Mouse (Mus musculus) hindbrain, embryonic 12.5 days (tissue): ENCODE data around the gene 2900026A02Rik. TPM values are rescaled to one million over a fixed set of nuclear protein-coding genes. Genes with fewer than 3 reads are reported as not detected.

Experiments used
- ATAC-seq: fragments of 200-750 bp; cut with Nextera tagmentation; 2 replicates; pipeline ENCODE4 v1.8.0; 2017; ENCODE audit warnings: moderate TSS enrichment; ENCODE audit not compliant: low FRiP score
- H3K27ac ChIP-seq: fragments of 300-500 bp; sonication (generic); 2 replicates; pipeline ENCODE4 v1.5.1; 2016; ENCODE audit warnings: mild to moderate bottlenecking
- H3K27me3 ChIP-seq: fragments of 300-500 bp; sonication (generic); 2 replicates; pipeline ENCODE4 v1.6.1; 2016; ENCODE audit warnings: mild to moderate bottlenecking
- H3K36me3 ChIP-seq: fragments of 300-500 bp; sonication (generic); 2 replicates; pipeline ENCODE4 v1.6.1; 2016; ENCODE audit warnings: mild to moderate bottlenecking
- H3K4me1 ChIP-seq: fragments of 300-500 bp; sonication (generic); 2 replicates; pipeline ENCODE4 v1.6.1; 2016
- H3K4me2 ChIP-seq: fragments of 300-500 bp; sonication (generic); replicated peaks from 2 replicates; pipeline ENCODE4 v1.6.1; 2016; ENCODE audit warnings: mild to moderate bottlenecking
- H3K4me3 ChIP-seq: fragments of 300-500 bp; sonication (generic); 2 replicates; pipeline ENCODE4 v1.5.1; 2016; ENCODE audit warnings: mild to moderate bottlenecking
- H3K9ac ChIP-seq: fragments of 300-500 bp; sonication (generic); 2 replicates; pipeline ENCODE4 v1.6.1; 2016; ENCODE audit warnings: mild to moderate bottlenecking, moderate library complexity
- H3K9me3 ChIP-seq: fragments of 300-500 bp; sonication (generic); replicated peaks from 2 replicates; pipeline ENCODE4 v1.6.1; 2016; ENCODE audit warnings: mild to moderate bottlenecking
- WGBS: fragments of 180-500 bp; shearing (Covaris S2); methylation state at CpG from one replicate; pipeline ENCODE4 v1.1.7; 2016; 5-methylcytosine and 5-hydroxymethylcytosine counted together
- polyA plus RNA-seq: library from polyadenylated mRNA; unstranded; fragments of >200 nt; fragmentation: Nextera tagmentation; extraction: Ambion mirVana; gene quantifications from 2 replicates; pipeline ENCODE4 v1.2.1, GENCODE M21; 2016

Gene 2900026A02Rik
- polyA plus RNA-seq, 1 experiment from 2014 or later: 3.6 TPM

DNA sequence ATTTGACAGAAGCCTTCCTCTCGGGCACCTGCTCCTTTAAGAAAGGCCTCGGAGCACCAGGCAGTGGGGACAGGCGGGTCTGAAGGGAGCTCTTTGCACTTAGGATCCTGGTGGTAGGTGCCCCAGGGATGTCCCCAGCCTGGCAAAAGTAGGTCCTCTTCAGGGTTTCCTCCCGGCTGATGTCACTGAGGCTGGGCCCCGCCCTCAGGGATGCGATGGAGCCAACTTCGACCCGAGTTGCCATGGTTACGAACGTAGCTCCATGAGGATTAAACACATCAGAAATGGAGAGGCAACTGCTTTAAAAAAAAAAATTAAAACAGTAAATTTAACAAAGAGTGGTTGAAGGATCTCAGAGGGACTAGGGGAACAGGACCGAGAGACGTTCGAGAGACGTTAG lies 29.1 kb downstream of the 2900026A02Rik start:
- H3K4me1 ChIP-seq: peaks cover 5% of the 10 kb centered on the region
- H3K9ac ChIP-seq: no peak overlapping the region
- 75% methylated on average over 14 of the region's 14 CpGs for WGBS
- no peak overlapping the region for H3K4me3 ChIP-seq
- H3K36me3 ChIP-seq: no peaks in the 10 kb centered on the region
- no peaks in the 10 kb centered on the region for H3K9me3 ChIP-seq
- H3K4me2 ChIP-seq: no peak overlapping the region
- no peak overlapping the region for H3K27ac ChIP-seq
- H3K27me3 ChIP-seq: no peaks in the 10 kb centered on the region
- ATAC-seq: no peak

DNA sequence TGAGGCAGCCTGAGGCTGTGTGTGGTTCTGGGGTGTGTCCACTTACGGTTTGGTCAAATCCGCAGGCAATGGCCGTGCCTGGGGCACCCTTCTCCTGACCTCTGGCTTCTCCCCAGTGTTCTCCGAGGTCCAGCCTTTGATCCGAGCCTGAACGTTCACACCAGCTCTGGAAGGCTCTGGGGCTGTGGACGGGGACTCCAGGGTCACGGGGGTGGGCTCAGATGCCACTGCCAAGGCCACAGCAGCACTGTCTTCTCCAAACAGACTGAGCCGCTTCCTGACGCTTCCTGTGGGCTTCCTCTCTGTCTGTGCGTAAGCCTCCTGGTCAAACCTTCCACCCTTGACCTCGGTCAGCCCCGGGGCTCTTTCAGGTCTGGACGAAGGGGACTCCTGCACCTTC lies 30.5 kb downstream of the 2900026A02Rik start:
- Histone ChIP-seq H3K9me3 (no peaks in the 10 kb centered on the region), H3K36me3 (no peaks in the 10 kb centered on the region), H3K4me1 (peaks cover 5% of the 10 kb centered on the region), H3K27me3 (no peaks in the 10 kb centered on the region), H3K4me3 (no peak overlapping the region), H3K9ac (no peak overlapping the region; the same call in 1 of the 2 replicates), H3K4me2 (no peak overlapping the region), H3K27ac (no peak overlapping the region)
- no peak for ATAC-seq
- WGBS: 73% methylated on average over 14 of the region's 14 CpGs

DNA sequence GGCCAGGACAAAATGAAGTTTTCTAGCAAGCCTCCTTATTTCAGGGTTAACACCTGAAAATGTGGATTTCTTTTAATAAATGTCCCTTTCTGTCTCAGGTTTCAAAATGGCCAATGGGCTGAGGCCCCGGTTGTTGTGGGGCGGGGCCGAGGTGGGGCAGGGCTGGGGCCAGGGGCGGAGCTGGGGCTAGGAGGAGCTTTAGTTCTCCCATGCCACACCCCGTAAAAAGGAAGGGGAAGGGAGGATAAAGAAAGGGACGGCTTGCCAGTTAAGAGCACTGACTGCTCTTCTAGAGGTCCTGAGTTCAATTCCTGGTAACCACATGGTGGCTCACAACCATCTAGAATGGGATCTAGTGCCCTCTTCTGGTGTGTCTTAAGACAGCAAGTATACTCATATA lies 39.6 kb downstream of the 2900026A02Rik start:
- no peak for ATAC-seq
- Histone ChIP-seq H3K9me3 (no peaks in the 10 kb centered on the region), H3K27ac (no peak overlapping the region), H3K27me3 (no peaks in the 10 kb centered on the region), H3K4me2 (no peak overlapping the region), H3K36me3 (no peaks in the 10 kb centered on the region), H3K9ac (no peak overlapping the region), H3K4me3 (no peak overlapping the region), H3K4me1 (peaks cover 14% of the 10 kb centered on the region)
- WGBS: 40% methylated on average over 6 of the region's 6 CpGs

DNA sequence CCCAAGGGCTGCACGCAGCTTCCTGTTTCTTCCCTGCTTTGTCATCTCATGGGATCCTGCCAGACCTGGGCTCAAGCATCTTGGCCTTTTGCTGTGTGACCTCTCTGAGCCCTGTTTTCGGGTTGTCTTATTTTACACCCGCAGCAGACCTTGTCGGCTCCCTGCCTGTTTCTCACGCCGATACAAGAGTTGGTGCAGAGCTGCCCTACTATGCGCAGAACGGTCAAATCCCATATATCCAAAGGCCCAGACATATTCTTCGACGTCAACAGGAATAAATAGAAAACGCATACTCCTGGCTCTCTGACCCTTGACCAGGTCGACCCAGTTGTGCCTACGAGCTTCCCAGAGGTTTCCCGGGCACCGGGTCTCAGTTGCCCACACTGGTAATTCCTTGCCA lies 40.3 kb downstream of the 2900026A02Rik start:
- no peaks in the 10 kb centered on the region for H3K9me3 ChIP-seq
- H3K27me3 ChIP-seq: no peaks in the 10 kb centered on the region
- peak overlapping the region; percentile 15; the same call in 1 of the 2 replicates for H3K4me3 ChIP-seq
- no peak overlapping the region for H3K9ac ChIP-seq
- 80% methylated on average over 15 of the region's 15 CpGs for WGBS
- peaks cover 14% of the 10 kb centered on the region for H3K4me1 ChIP-seq
- peak overlapping the region; percentile 50; the same call in 1 of the 2 replicates for H3K4me2 ChIP-seq
- peak overlapping the region; percentile 80; the same call in 1 of the 2 replicates for H3K27ac ChIP-seq
- no peaks in the 10 kb centered on the region for H3K36me3 ChIP-seq
- ATAC-seq: no peak

DNA sequence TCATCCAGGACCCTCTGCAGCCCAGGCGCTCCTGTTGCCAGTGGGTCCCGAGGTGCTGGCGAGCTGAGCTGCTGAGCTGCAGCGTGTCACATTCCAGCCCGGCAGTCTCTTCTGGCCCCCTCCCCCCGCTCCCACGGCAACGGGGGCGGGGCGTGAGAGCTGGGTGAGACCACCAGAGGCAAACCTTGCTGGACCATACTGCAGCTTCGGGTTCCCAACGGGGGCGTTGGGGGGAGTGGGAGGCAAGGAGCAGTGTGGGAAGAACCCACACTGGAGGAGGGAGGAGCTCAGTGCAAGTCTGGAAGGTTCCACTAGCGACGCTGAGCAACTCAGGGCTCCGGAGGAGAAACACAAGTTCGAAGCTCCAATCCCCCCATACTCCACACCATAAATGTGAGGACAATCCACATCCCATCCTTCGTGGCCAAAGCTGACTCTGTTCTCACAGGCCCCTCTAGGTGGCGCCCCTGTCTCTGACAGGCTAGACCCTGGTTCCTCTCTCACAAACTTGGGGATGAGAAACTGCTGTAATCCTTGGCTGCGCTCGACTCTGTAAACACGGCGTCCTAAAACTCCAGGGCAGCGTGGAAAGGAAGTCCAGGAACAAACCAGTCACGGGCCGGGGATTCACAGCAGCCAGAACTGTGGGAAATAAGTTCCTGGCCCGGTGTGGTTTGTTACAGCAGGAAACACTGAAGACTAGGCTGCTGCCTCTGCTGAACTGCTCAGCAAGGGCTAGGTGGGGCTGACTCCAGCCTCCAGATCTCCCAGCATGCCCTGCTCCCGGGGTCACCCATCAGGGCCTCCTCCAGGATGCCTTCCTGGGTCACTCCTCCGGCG lies 41.0 kb downstream of the 2900026A02Rik start:
- no peaks in the 10 kb centered on the region for H3K36me3 ChIP-seq
- H3K27me3 ChIP-seq: no peaks in the 10 kb centered on the region
- ATAC-seq: peak; percentile 78
- no peaks in the 10 kb centered on the region for H3K9me3 ChIP-seq
- 4% methylated on average over 29 of the region's 30 CpGs for WGBS
- H3K27ac ChIP-seq: peak overlapping the region; percentile 80
- H3K4me1 ChIP-seq: peaks cover 14% of the 10 kb centered on the region
- H3K4me3 ChIP-seq: peak overlapping the region; percentile 15
- H3K4me2 ChIP-seq: peak overlapping the region; percentile 50
- peak overlapping the region; percentile 42; the same call in 1 of the 2 replicates for H3K9ac ChIP-seq

DNA sequence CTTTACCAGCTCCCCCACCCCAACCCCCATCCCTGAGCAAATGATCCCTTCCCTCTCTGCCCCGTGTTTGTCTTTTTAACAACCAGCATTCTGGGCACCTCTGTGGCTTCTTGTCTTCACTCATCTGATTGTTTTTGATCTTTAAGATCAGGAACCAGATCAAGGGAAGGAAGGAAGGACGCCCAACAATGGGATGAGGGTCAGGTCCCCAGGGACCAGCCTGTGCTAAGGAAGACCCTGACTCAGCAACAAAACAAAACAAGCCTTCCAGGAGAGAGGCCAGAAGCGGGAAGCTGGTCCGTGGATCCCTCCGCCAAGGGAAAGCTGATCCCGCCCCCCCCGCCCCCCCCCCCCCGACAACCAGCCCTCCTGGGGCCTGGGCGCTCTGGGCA lies 41.6 kb downstream of the 2900026A02Rik start:
- Histone ChIP-seq H3K27ac (peak overlapping the region; percentile 80), H3K4me3 (peak overlapping the region; percentile 15), H3K9ac (peak overlapping the region; percentile 42; the same call in 1 of the 2 replicates), H3K4me2 (peak overlapping the region; percentile 50), H3K9me3 (no peaks in the 10 kb centered on the region), H3K36me3 (no peaks in the 10 kb centered on the region), H3K4me1 (peaks cover 14% of the 10 kb centered on the region), H3K27me3 (no peaks in the 10 kb centered on the region)
- no peak for ATAC-seq
- 6% methylated on average over 8 of the region's 9 CpGs for WGBS

DNA sequence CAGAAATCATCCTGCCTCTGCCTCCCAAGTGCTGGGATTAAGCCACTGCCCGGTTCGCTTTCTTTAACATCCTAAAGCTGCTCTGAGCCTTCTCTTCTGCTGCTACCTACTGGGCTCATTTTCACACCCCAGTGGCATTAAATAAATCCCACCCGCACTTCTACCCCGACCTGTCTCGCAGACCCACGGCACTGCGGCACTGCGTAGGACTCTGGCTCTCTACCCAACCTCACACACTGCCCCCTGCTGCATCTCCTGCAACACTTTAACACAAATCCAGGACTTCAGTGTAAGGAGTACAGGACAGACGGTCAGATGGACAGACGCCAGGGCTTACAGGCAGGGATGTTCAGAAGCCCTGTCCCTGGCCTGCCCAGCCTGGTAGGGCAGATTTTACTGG lies 45.1 kb downstream of the 2900026A02Rik start:
- no peak for ATAC-seq
- peaks cover 14% of the 10 kb centered on the region for H3K4me1 ChIP-seq
- 93% methylated on average over 10 of the region's 10 CpGs for WGBS

DNA sequence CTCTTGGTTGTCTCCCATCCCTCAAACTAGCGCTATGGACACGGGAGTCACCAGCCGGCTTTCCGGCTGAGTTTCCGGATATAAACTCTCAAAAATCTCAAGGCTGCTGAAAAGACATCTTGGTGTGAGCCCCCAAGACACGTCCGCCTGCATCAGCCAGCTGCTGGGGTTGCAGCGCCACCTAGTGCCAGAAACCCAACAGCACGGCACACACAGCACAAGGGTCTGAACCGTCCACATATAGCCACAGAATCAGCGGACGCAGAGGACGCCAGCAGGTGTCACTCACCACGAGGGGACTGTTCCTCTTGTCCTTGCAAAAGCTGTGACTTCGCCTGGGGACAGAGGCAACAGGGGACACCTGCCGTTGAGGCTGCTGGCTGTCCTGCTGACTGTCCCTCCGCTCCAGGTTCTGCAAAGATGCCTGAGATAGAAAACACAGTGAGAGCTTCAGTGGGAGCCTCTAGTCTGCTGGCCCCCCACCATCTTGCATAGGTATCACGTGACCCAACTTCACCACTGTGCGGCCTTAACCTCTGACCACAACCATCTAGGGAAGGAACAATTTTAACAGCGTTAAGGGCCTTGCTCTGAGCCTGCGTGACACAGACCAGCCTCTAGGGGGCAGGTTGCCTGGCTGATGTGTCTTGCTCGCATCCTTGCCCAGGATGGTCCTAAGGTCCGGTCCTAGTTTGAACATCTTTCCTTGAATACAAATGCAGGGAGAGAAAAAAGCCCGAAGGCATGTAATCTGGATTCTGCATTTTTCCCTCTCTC lies 45.9 kb downstream of the 2900026A02Rik start:
- Histone ChIP-seq H3K4me2 (no peak overlapping the region), H3K4me1 (peaks cover 9% of the 10 kb centered on the region), H3K4me3 (no peak overlapping the region), H3K9ac (no peak overlapping the region), H3K9me3 (no peaks in the 10 kb centered on the region), H3K27me3 (no peaks in the 10 kb centered on the region), H3K27ac (no peak overlapping the region), H3K36me3 (no peaks in the 10 kb centered on the region)
- ATAC-seq: no peak
- WGBS: 45% methylated on average over 24 of the region's 24 CpGs

More for the DNA sequence above, 45.1 kb downstream of the 2900026A02Rik start:
- no peaks in the 10 kb centered on the region for H3K36me3 ChIP-seq
- no peaks in the 10 kb centered on the region for H3K27me3 ChIP-seq
- no peak overlapping the region for H3K4me3 ChIP-seq
- H3K9ac ChIP-seq: no peak overlapping the region
- no peaks in the 10 kb centered on the region for H3K9me3 ChIP-seq
- H3K4me2 ChIP-seq: no peak overlapping the region
- no peak overlapping the region for H3K27ac ChIP-seq

DNA sequence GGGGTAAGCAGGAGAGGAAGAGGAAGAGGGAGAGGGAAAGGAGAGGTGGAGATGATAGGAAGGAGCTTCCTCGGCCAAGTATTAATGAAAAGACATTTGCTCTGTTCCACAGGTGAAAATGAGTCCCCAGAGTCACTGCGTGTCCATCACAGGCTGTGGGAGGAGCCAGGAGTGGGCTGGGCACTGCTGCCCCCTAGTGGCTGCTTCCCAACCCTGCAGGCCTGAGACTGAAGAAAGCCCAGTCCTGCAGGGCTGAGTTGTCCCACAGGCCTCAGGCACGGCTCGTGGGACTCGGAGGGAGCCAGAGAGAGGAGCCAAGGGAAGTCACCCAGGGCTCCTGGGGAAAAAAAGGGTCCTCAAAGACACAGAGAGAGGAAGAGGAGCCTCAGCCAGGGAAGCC lies 47.7 kb downstream of the 2900026A02Rik start:
- no peaks in the 10 kb centered on the region for H3K27me3 ChIP-seq
- no peaks in the 10 kb centered on the region for H3K9me3 ChIP-seq
- no peaks in the 10 kb centered on the region for H3K36me3 ChIP-seq
- no peak overlapping the region for H3K4me3 ChIP-seq
- H3K4me2 ChIP-seq: no peak overlapping the region
- WGBS: 29% methylated on average over 5 of the region's 5 CpGs
- H3K4me1 ChIP-seq: no peaks in the 10 kb centered on the region
- H3K27ac ChIP-seq: no peak overlapping the region
- H3K9ac ChIP-seq: no peak overlapping the region
- ATAC-seq: no peak

DNA sequence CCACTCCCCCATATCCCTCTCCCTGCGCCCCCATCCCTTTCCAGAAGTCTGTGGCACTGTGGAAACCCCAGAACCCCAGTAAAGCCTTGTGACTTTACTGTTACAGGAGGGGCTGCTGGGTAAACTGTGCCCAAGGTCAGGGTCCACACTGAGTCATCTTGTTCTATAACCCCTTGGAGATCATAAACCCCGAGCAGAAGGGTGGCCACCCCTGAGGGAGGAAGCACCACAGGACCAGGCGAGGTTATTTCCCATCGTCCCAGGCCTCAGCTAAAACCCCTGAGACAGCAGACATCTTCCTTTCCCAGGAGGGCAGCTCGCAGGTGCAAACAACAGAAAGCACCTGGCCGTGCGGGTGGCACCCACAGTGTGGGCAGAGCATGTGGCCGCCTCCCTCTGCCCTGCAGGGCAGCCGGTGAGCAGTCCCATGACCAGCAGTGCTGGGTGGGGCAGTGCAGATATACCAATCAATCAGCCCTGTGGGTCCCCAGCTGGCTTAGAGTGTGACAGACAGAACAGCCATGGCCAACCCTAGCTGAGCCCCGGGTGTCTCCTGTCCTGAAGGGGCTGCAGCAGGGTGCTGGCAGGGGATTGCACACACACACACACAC lies 49.0 kb downstream of the 2900026A02Rik start:
- Histone ChIP-seq H3K27me3 (no peaks in the 10 kb centered on the region), H3K27ac (no peak overlapping the region), H3K4me2 (no peak overlapping the region), H3K9ac (no peak overlapping the region), H3K9me3 (no peaks in the 10 kb centered on the region), H3K4me3 (no peak overlapping the region), H3K4me1 (no peaks in the 10 kb centered on the region), H3K36me3 (no peaks in the 10 kb centered on the region)
- WGBS: 83% methylated on average over 10 of the region's 10 CpGs
- ATAC-seq: no peak

DNA sequence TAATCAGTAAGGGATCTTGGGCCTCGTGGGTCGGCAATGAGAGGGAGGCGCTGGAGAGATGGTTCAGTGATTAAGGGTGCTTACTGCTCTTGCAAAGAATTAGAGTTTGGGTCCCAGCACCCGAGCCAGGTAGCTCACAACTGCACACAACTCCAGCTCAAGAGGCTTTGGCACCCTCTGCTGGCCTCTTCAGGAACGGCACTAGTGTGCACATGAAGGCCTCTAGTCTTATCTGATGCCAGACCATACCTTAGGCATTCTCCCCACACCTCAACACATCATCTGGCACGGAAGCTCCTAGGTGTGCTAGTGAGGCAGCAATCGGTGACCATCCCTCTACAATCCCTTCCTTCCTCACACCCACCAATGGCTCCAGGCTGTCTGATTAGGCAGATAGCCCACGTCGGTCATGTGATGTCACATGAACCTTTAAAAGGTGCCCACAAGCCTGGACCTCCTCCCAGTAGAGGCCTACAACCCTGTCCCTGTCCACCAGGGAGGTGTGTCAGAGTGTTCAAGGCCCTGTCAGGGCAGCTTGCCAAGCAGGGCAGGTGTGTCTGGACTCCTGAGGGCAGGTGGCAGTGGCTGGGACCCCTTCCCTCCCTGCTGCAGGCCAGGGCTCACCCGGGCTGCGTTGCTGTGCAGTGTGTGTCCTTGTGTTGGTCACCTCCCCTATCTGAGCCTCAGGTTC lies 50.8 kb downstream of the 2900026A02Rik start:
- WGBS: 90% methylated on average over 11 of the region's 11 CpGs
- Histone ChIP-seq H3K36me3 (no peaks in the 10 kb centered on the region), H3K4me3 (no peak overlapping the region), H3K4me2 (no peak overlapping the region), H3K9me3 (no peaks in the 10 kb centered on the region), H3K4me1 (peaks cover 4% of the 10 kb centered on the region), H3K9ac (no peak overlapping the region), H3K27ac (no peak overlapping the region), H3K27me3 (no peaks in the 10 kb centered on the region)
- no peak for ATAC-seq

DNA sequence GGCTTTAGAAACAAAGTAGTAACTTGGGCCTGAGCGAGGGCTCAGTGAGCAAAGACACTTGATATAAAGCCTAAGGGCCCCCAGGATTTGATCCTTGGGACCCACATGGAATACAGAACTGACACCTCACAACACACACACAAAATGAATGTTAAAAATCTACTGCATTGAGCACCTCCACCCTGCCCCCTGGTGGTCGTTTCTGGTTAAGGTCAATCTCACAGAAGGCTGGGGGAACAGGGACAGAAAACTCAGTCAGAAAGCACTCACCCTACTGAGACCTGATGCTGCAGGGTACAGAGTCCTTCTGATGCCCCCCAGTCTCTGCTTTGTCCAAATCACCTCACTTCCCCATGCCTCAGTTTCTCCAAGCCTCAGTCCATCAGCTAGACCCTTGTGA lies 53.3 kb downstream of the 2900026A02Rik start:
- H3K27ac ChIP-seq: no peak overlapping the region
- WGBS: 45% methylated on average over 2 of the region's 2 CpGs
- no peaks in the 10 kb centered on the region for H3K36me3 ChIP-seq
- no peak overlapping the region for H3K4me2 ChIP-seq
- H3K9me3 ChIP-seq: no peaks in the 10 kb centered on the region
- no peak overlapping the region for H3K4me3 ChIP-seq
- peaks cover 28% of the 10 kb centered on the region for H3K4me1 ChIP-seq
- no peak for ATAC-seq
- peaks cover 5% of the 10 kb centered on the region; the same call in 1 of the 2 replicates for H3K27me3 ChIP-seq
- no peak overlapping the region for H3K9ac ChIP-seq
